Mouse (Mus musculus) cerebellum, adult 2 months (tissue): ENCODE results near the gene Zfp451.

ENCODE experiments used
- CTCF ChIP-seq: fragments of 200-500 bp; IDR thresholded peaks from 2 replicates; pipeline ENCODE4 v1.5.1; 2011; ENCODE audit warnings: low read depth, mild to moderate bottlenecking, control low read depth, low read length, moderate library complexity, borderline replicate concordance; ENCODE audit not compliant: insufficient read depth
- POLR2A ChIP-seq: fragments of 200-500 bp; IDR thresholded peaks from 2 replicates; pipeline ENCODE4 v1.6.1; 2011; ENCODE audit warnings: low read length, control low read depth, borderline replicate concordance; ENCODE audit not compliant: insufficient read depth

DNA sequence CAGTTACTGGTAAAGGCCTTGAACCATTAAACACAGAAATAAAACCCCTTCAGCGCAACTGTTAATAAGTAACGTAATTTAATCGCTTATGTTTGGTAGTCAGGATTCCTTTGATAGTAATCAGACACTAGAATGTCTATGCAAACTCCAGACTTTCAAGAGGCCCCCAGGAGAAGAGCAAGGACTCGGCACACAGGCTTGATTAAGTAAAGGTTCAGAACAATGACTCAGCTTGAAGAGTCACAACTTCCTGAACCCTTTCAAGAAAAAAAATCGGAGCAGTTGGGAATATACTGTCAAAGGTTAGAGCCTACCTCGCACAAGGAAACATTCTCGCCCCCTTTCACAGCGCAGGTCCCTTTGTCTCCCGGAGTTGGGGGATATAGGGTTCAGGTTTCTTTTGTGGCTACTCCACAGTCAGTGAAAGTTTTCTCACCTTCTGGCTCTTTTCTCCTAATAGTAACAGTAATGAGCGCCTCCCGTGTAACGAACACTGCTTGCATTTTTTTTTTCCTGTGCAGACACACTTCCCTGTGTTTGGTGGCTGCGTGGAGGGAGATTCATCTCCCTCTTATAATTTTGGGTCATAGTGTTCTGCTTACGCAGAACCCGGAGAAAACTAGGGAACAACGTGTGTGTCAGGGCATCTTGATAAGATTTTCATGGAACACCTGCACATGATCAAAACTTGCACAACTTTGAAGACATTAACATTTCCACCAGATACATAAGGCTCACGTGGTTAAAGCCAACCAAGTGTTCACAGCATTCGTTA lies 58.0 kb downstream of the Zfp451 start:
- TF ChIP-seq POLR2A (no peak), CTCF (no peak)
